Comparison of ENCODE assay signal across 10 mouse cellular contexts in genomic region chr11:119807431-119808031, GRCm38 (mm10).
DNase-seq lines count a peak whose midpoint lies in the region; ATAC-seq and TF ChIP-seq lines count a peak whose summit lies in the region.
"Had no signal": no experiment of that assay in that cellular context is flagged by ENCODE, and none has a peak within 500 bp of the region (broad histone marks: within the 10 kb centered on the region; RNA-seq: fewer than 3 reads in every experiment).

No protein-coding gene starts in this region.

- peaks cover 21% of the 10 kb centered on the region for H3K4me1 ChIP-seq in hindbrain, embryonic 15.5 days (replicated peaks)
- no peaks in the 10 kb centered on the region for H3K4me1 ChIP-seq in kidney, embryonic 15.5 days

- peaks cover 35% of the 10 kb centered on the region for H3K36me3 ChIP-seq in C2C12 (ENCODE audit: control insufficient read depth, insufficient read depth)
- H3K36me3 ChIP-seq in hindbrain, embryonic 15.5 days, result peaks cover 6% of the 10 kb centered on the region; the same call in 1 of the 2 replicates
- H3K36me3 ChIP-seq in kidney, embryonic 15.5 days, result peaks cover 25% of the 10 kb centered on the region

- H3K9me3 ChIP-seq in hindbrain, embryonic 15.5 days, result no peaks in the 10 kb centered on the region
- no peaks in the 10 kb centered on the region for H3K9me3 ChIP-seq in kidney, embryonic 15.5 days (replicated peaks)

- no peaks in the 10 kb centered on the region for H3K27me3 ChIP-seq in C2C12 (ENCODE audit: control insufficient read depth, insufficient read depth, insufficient read length)
- H3K27me3 ChIP-seq in hindbrain, embryonic 15.5 days, result no peaks in the 10 kb centered on the region
- H3K27me3 ChIP-seq in kidney, embryonic 15.5 days, result no peaks in the 10 kb centered on the region

- peaks cover 6% of the 10 kb centered on the region for H3K79me2 ChIP-seq in C2C12 (ENCODE audit: control insufficient read depth, insufficient read depth)

- H3K4me2 ChIP-seq in hindbrain, embryonic 15.5 days, result no peak overlapping the region
- H3K4me2 ChIP-seq in kidney, embryonic 15.5 days, result no peak overlapping the region

- no peaks in the 10 kb centered on the region for H3K79me3 ChIP-seq in C2C12 (ENCODE audit: low read depth)

- H3K9ac ChIP-seq in hindbrain, embryonic 15.5 days, result no peak overlapping the region
- no peak overlapping the region for H3K9ac ChIP-seq in kidney, embryonic 15.5 days

- H3ac ChIP-seq in C2C12 (ENCODE audit: control insufficient read depth, insufficient read length, low read depth), result no peak overlapping the region

- 61% methylated on average over 7 of the region's 7 CpGs for WGBS in hindbrain, embryonic 15.5 days
- 75% methylated on average over 7 of the region's 7 CpGs for WGBS in kidney, embryonic 15.5 days

- H3K4me3 ChIP-seq in C2C12 (ENCODE audit: insufficient read depth, poor library complexity, severe bottlenecking), result no peak overlapping the region
- no peak overlapping the region for H3K4me3 ChIP-seq in hindbrain, embryonic 15.5 days
- H3K4me3 ChIP-seq in kidney, embryonic 15.5 days (replicated peaks), result no peak overlapping the region

- H3K27ac ChIP-seq in hindbrain, embryonic 15.5 days (replicated peaks), result peak overlapping the region; percentile 63
- no peak overlapping the region for H3K27ac ChIP-seq in kidney, embryonic 15.5 days

- no peak for TF ChIP-seq CTCF in C2C12 (IDR thresholded peaks at IDR 0.05; ENCODE audit: control insufficient read depth, insufficient read depth, insufficient read length)

- DNase-seq in frontal cortex, postnatal 36 days (ENCODE audit: low spot score in 2 of 2), result peak; percentile 34 to 61
- no peak for DNase-seq in frontal cortex, postnatal 14 days (ENCODE audit: low spot score in 2 of 2)
- no peak for DNase-seq in gastrocnemius, adult 18-20 months (ENCODE audit: low spot score)
- DNase-seq: cerebellum, adult 8-10 months; heart, postnatal 36 days had no signal

- ATAC-seq in hindbrain, embryonic 15.5 days (ENCODE audit: low FRiP score, low read depth), result no peak
- peak; percentile 45 for ATAC-seq in megakaryocyte progenitor cell, adult 5-6 weeks (replicated peaks; ENCODE audit: poor library complexity)
- ATAC-seq in kidney, embryonic 15.5 days (replicated peaks; ENCODE audit: low FRiP score), result no peak
- no peak for ATAC-seq in megakaryocyte-erythroid progenitor cell, adult 5-6 weeks (replicated peaks; ENCODE audit: low FRiP score, low TSS enrichment, poor library complexity, severe bottlenecking)

TF ChIP-seq in C2C12, 6 proteins besides CTCF, POLR2A, EP300 and RAD21:
- TF ChIP-seq MAX (IDR thresholded peaks at IDR 0.05), result peak; percentile 30
- no peak for TF ChIP-seq MYOG (IDR thresholded peaks at IDR 0.05; ENCODE audit: control insufficient read depth, extremely low read depth, insufficient read length)
- TF ChIP-seq CEBPB (IDR thresholded peaks at IDR 0.05; ENCODE audit: low read depth), result peak; percentile 42
- TF ChIP-seq MYOD1 (IDR thresholded peaks at IDR 0.05; ENCODE audit: control insufficient read depth, insufficient read length, low read depth), result no peak
- no peak for TF ChIP-seq FOSL1 (IDR thresholded peaks at IDR 0.05; ENCODE audit: insufficient read depth, low read length, poor library complexity, severe bottlenecking)
- TF ChIP-seq USF1 (IDR thresholded peaks at IDR 0.05; ENCODE audit: low read depth), result no peak

Comparison
In these comparisons a context has a peak if more than half of its experiments do, and no peak if none do; other contexts are left out.
1. DNase-seq: peak in frontal cortex, postnatal 36 days (2 of 2); none in frontal cortex, postnatal 14 days (0 of 2) and gastrocnemius, adult 18-20 months (single experiment).